Mouse (Mus musculus): Measurements from ENCODE around the gene Vax2.

GRCm38 (mm10) chr6:83704294-83704693 is 6.8 kb upstream of the Vax2 start:
- no peak for TF ChIP-seq POLR2A (IDR thresholded peaks at IDR 0.05; ENCODE audit: low read depth, low read length)
- TF ChIP-seq CTCF (IDR thresholded peaks at IDR 0.05; ENCODE audit: borderline replicate concordance, insufficient read depth, low read length), result no peak

Measured in embryonic fibroblast, embryonic 13.5 days (primary cell).